Mouse (Mus musculus): ENCODE data around the gene Abcc6.
A peak's percentile ranks its signal among the peaks of the same experiment; 100 is the strongest.
"Not testable (repeated sequence)": the region's sequence is repeated elsewhere in the genome, so short reads cannot be mapped to it uniquely, and the experiment has no call there.

Gene Abcc6

GRCm38 (mm10) chr7:46025436-46025835 lies 4.7 kb downstream of the Abcc6 start:
- no peak for DNase-seq

GRCm38 (mm10) chr7:46021951-46022350 lies 8.2 kb downstream of the Abcc6 start:
- DNase-seq, result no peak

GRCm38 (mm10) chr7:46019594-46019993 lies 10.5 kb downstream of the Abcc6 start:
- DNase-seq, result no peak

- DNase-seq, result peak; percentile 68 to 85
Measured at GRCm38 (mm10) chr7:46013266-46014010, 16.7 kb downstream of the Abcc6 start.

GRCm38 (mm10) chr7:46012121-46012520 lies 18.0 kb downstream of the Abcc6 start:
- no peak for DNase-seq

- peak in 1 of 2 experiments; percentile 78 for DNase-seq
Measured at GRCm38 (mm10) chr7:46009578-46009977, 20.5 kb downstream of the Abcc6 start.

- DNase-seq, result no peak
Measured at GRCm38 (mm10) chr7:46002748-46003147, 27.4 kb downstream of the Abcc6 start.

GRCm38 (mm10) chr7:46000577-46000976 lies 29.5 kb downstream of the Abcc6 start:
- DNase-seq, result no peak

- DNase-seq, result no peak
Measured at GRCm38 (mm10) chr7:45992470-45992869, 37.6 kb downstream of the Abcc6 start.

GRCm38 (mm10) chr7:45988344-45988743 lies 41.8 kb downstream of the Abcc6 start:
- no peak for DNase-seq

GRCm38 (mm10) chr7:45986893-45987292 lies 43.2 kb downstream of the Abcc6 start:
- no peak for DNase-seq

GRCm38 (mm10) chr7:45981612-45982011 lies 48.5 kb downstream of the Abcc6 start:
- no peak for DNase-seq

GRCm38 (mm10) chr7:45974512-45974911 lies 55.6 kb downstream of the Abcc6 start:
- DNase-seq, result peak in 1 of 2 experiments; percentile 7

- no peak for DNase-seq
Measured at GRCm38 (mm10) chr7:45974103-45974502, 56.0 kb downstream of the Abcc6 start.

- no peak for DNase-seq
Measured at GRCm38 (mm10) chr7:45973271-45973687, 56.8 kb downstream of the Abcc6 start.

GRCm38 (mm10) chr7:45971831-45972723 lies 58.0 kb downstream of the Abcc6 start:
- DNase-seq, result no peak

GRCm38 (mm10) chr7:45956611-45957010 lies 73.5 kb downstream of the Abcc6 start:
- DNase-seq, result no peak

GRCm38 (mm10) chr7:45949061-45949460 lies 81.0 kb downstream of the Abcc6 start:
- DNase-seq, result no peak

- DNase-seq, result peak in 1 of 2 experiments; percentile 18
Measured at GRCm38 (mm10) chr7:45943280-45943679, 86.8 kb downstream of the Abcc6 start.

- no peak for DNase-seq
Measured at GRCm38 (mm10) chr7:45941986-45942385, 88.1 kb downstream of the Abcc6 start.

GRCm38 (mm10) chr7:45939836-45940235 lies 90.3 kb downstream of the Abcc6 start:
- DNase-seq, result no peak

GRCm38 (mm10) chr7:45935114-45935513 lies 95.0 kb downstream of the Abcc6 start:
- peak; percentile 48 to 80 for DNase-seq

GRCm38 (mm10) chr7:45933766-45934165 lies 96.3 kb downstream of the Abcc6 start:
- not testable (repeated sequence) for DNase-seq

GRCm38 (mm10) chr7:45929688-45930087 lies 100.4 kb downstream of the Abcc6 start:
- DNase-seq, result no peak

Measured in lung, postnatal 4 days (tissue).